Mouse (Mus musculus): ENCODE data around the gene Stum. TPM values are rescaled to one million over a fixed set of nuclear protein-coding genes. Genes with fewer than 3 reads are reported as not detected.
"Not testable (repeated sequence)": the region's sequence is repeated elsewhere in the genome, so short reads cannot be mapped to it uniquely, and the experiment has no call there.

The Stum gene
- 1 to 10 TPM; 1.2 TPM for total RNA-seq (2021)
- long read RNA-seq, experiment 1: 0 reads
- long read RNA-seq, experiment 2, partial matches to known transcripts: 0 of 1 reads
- long read RNA-seq, experiment 2, other reads (novel, unspliced or antisense): 0 of 1 reads

GRCm38 (mm10) chr1:180483399-180484291 is at the start of gene Stum:
TSS of gene Stum (minus strand) at chr1:180483504.
- intact Hi-C loops (cut with DNase I; ENCODE audit: low total_unique reads): loop anchor here (2.0 kb wide), 1 partner anchor 49 kb away; no protein-coding TSS in a partner anchor
- DNase-seq: peak; percentile 77

- intact Hi-C loops (cut with DNase I; ENCODE audit: low total_unique reads): no loop called here
- DNase-seq: no peak
Measured at GRCm38 (mm10) chr1:180532671-180533070, 49.4 kb upstream of the Stum start.

- intact Hi-C loops (cut with DNase I; ENCODE audit: low total_unique reads): no loop called here
- DNase-seq: no peak
Measured at GRCm38 (mm10) chr1:180530457-180531263, 47.4 kb upstream of the Stum start.

DNA sequence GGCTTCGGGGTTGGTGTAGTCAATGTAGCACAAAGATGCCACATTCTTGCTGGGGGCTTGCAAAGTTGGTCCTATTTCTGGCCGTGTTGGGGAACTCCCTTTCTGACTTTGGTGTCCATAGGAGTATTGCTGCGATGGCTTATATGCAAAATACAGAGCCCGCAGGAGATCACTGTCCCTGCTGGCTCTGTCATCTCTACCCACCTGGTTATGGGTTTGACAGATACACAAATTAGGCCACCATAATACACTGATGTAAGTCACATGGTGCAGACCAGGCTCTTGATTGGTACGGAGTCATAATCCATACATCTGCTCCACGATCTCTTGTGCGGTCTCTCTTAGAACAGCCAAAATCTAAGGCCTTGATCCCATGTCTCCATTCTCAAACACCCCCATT is 46.5 kb upstream of the Stum start:
- DNase-seq: no peak
- intact Hi-C loops (cut with DNase I; ENCODE audit: low total_unique reads): no loop called here

DNA sequence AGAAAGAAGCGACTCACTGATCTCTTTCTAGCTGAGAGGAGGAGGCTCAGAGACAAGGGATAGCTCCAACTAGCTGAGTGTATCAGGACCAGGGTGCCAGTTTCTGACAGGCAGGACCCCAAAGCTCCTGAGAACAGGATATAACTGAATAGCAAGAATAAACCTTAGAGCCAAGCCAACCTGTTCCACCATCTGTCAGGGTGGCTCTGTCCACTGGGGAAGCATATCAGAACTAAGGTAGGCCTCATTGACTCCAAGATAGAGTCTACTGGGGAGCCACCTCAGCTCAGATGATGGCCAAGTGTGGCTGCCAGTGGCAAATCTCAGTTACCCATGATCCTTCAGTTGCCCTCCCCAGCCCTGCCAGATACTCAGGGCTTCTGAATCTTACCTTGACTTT is 42.0 kb upstream of the Stum start:
- intact Hi-C loops (cut with DNase I; ENCODE audit: low total_unique reads): no loop called here
- DNase-seq: no peak

- intact Hi-C loops (cut with DNase I; ENCODE audit: low total_unique reads): no loop called here
- DNase-seq: no peak
Measured at GRCm38 (mm10) chr1:180523320-180523719, 40.0 kb upstream of the Stum start.

DNA sequence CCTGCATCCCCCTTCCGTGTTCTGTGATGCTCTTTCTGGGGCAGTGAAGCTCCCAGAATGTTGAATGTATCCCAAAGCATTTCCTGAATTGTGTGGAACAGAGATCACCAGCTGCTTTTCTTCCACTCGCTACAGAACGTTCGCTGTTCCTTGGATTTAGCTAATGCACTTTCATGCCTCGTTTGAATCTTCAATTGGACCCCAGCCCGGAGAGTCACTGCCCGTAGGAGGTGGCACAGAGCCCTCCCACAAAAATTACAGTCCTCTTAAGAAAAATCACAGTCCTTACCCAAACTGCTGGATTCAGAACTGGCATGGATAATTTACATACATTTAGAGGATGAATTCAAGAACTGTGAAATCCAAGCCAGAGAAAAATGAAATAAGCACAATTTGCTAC is 36.9 kb upstream of the Stum start:
- DNase-seq: no peak
- intact Hi-C loops (cut with DNase I; ENCODE audit: low total_unique reads): no loop called here

DNA sequence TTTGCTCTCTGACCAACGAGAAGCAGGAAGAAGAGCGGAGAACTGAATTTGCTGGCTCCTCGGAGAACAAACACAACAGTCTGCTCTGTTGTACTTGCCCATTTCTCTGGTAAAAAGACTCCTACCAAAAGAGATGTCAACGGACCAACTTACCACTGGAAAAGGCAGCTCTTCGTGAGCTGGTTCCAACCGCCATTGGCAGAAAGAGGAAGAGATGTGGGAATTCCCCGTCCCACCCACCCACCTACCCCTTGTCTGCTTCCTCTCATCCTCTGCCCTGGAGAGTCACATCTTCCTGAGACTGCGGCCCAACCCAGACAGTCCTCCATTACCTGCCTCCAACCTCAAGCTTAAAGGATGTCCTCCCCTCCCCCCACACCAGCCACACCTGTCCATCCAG is 36.2 kb upstream of the Stum start:
- DNase-seq: no peak
- intact Hi-C loops (cut with DNase I; ENCODE audit: low total_unique reads): no loop called here

- DNase-seq; intact Hi-C loops (cut with DNase I; ENCODE audit: low total_unique reads): not testable (repeated sequence)
Measured at GRCm38 (mm10) chr1:180518899-180519298, 35.6 kb upstream of the Stum start.

DNA sequence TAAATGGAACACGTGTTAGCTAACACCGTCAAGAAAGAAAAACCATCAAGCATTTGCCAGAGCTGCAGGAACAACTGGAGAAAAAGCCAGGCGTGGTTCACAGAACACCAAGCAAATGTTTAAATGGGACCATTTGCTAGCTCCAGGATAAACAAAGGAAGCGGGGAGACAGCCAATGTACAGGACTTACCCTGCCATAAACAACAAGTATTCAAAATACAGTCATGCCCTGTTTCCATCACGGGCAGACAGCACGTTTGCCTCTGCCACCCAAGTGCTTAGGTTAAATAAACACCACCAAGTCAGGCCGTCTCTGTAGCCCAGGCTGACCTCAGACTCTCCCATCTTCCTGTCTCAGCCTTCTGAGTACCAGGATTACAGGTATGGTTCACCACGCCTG is 35.1 kb upstream of the Stum start:
- no peak for DNase-seq
- intact Hi-C loops (cut with DNase I; ENCODE audit: low total_unique reads): no loop called here

GRCm38 (mm10) chr1:180517390-180518054 is 34.2 kb upstream of the Stum start:
- intact Hi-C loops (cut with DNase I; ENCODE audit: low total_unique reads): no loop called here
- no peak for DNase-seq

- DNase-seq: no peak
- intact Hi-C loops (cut with DNase I; ENCODE audit: low total_unique reads): no loop called here
Measured at GRCm38 (mm10) chr1:180514077-180514476, 30.8 kb upstream of the Stum start.

DNA sequence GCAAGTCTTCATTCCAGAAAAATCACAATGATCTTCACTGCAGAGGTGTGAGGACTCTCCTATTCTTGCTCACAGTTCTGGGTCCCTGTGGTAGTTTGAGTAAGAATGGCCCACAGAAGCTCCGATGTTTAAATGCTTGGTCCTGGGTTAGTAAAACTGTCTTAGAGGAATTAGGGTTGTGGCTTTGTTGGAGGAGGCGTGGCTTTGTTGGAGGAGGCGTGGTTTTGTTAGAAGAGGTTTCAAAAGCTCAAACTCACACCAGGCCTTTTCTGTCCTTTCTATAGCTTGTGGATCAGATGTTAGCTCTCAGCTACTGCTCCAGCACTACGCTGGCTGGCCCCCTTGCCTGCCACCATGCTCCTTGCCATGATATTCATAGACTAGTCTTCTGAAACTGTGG is 27.6 kb upstream of the Stum start:
- intact Hi-C loops (cut with DNase I; ENCODE audit: low total_unique reads): no loop called here
- DNase-seq: no peak

GRCm38 (mm10) chr1:180510442-180510841 is 27.1 kb upstream of the Stum start:
- DNase-seq: no peak
- intact Hi-C loops (cut with DNase I; ENCODE audit: low total_unique reads): no loop called here

DNA sequence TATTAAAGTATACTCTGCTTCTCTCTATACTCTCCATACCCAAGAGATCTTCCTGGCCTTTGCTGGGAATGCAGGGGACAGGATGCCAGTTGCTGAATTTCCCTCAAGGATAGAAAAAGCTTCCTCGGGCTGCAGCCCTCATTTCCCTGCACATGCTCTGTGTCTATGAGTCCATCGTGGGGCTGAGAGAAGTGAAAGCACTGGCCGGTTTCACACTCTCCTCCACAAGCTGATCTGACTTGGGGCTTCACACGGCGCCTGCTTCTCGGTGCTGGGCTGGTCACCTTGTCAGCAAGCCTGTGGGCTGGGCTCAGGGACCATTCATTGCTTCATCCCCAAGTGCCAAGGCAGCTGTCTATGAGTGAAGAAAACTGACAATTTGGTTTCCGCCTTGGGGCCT is 25.4 kb upstream of the Stum start:
- DNase-seq: no peak
- intact Hi-C loops (cut with DNase I; ENCODE audit: low total_unique reads): no loop called here

- DNase-seq: no peak
- intact Hi-C loops (cut with DNase I; ENCODE audit: low total_unique reads): no loop called here
Measured at GRCm38 (mm10) chr1:180507291-180507791, 24.0 kb upstream of the Stum start.

DNA sequence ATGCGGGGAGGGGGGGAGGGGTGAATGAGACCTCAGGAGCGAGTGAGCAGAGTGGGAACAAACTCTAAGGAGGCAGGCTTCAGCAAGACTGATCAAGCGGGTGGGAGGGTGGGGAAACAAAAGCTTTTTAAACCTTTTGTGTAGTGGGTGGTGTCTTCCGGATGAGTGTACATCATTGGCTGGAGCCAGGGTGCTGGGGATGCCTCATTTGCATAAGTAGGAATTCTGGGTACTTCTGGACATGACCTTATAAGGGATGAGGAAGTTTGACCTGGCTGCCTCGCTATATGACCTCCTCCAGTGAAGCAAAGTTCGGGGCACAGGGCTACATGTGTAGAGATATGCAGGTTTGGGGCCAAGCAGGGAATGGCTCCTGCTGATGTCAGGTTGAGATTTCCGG is 23.0 kb upstream of the Stum start:
- intact Hi-C loops (cut with DNase I; ENCODE audit: low total_unique reads): no loop called here

GRCm38 (mm10) chr1:180504899-180505298 is 21.6 kb upstream of the Stum start:
- intact Hi-C loops (cut with DNase I; ENCODE audit: low total_unique reads): no loop called here
- no peak for DNase-seq

More for the DNA sequence above, 23.0 kb upstream of the Stum start:
- DNase-seq: no peak

DNA sequence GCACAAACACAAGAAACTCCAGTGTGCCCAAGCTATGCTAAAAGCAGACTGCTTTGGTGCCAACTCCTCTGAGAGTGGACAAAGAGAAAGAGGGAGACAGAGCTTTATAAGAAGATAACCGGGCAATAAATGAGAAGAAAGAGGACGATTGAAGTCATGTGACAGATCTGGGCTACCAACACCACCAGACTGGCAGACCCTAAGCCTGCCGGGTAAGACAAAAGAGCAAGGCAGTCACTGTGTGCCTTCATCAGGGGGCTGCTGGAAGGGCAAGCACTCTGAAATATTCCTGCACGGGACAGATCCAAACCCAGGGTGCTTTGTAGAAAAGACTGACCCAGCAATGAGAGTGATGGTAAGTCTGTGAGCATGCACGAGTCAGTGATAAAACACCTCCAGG is 20.2 kb upstream of the Stum start:
- intact Hi-C loops (cut with DNase I; ENCODE audit: low total_unique reads): no loop called here
- no peak for DNase-seq

DNA sequence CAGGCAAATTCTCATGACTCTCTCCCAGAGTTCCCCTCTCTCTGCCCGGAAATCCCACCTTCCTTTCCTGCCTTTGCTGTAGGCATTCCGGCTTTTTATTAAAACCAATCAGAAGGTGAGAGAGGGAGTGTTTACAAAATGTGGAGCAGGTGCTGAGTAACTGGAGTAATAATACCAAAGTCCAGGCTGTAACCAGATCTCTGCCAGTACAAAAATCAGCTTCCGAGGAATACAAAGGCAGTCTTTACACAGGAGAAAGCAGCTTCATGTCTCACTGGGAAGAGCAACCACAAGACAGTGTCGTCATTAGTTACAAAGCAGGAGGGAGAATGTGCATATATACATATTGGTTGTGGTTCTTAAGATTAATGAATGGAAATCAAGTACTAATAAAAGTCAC is 19.3 kb upstream of the Stum start:
- intact Hi-C loops (cut with DNase I; ENCODE audit: low total_unique reads): no loop called here
- DNase-seq: no peak
